Mouse (Mus musculus) neural tube, embryonic 10.5 days (tissue): ENCODE data around the gene Fam193b.
"Not testable (repeated sequence)": the region's sequence is repeated elsewhere in the genome, so short reads cannot be mapped to it uniquely, and the experiment has no call there.

ENCODE experiments used
- DNase-seq: peaks from one replicate; pipeline ENCODE4 v3.0.0-alpha.2; 2017; ENCODE audit warnings: low spot score; ENCODE audit errors: extremely low spot score

Fam193b gene

DNA sequence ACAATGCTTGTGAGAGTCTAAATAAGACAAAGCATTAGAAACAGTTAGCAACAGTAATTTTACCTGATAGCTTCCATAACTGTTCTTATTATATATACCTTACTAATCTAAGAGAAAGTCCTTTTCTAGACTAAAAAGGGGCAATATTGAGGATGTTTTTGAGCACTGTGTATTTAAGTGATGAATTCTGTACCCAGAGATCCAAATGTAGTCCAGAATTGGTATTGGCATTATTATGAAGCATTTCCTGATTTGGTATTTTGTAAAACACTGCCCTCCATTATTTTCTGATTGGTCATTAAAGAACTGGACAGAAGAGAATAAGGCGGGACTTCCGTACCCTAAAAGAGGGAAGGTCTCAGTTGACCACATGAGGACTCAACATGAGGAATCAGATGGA lies 2.5 kb upstream of the Fam193b start, which contains the start of gene Tmed9:
Gene Tmed9, plus strand, starts transcription at position 301 of the 400 bp plus-strand sequence.
- DNase-seq, result no peak

- DNase-seq, result no peak
These were observed 1.1 kb upstream of the Fam193b start for GRCm38 (mm10) chr13:55571977-55572376.

GRCm38 (mm10) chr13:55570286-55570973 lies 490 bp downstream of the Fam193b start:
- peak; percentile 52 for DNase-seq

DNA sequence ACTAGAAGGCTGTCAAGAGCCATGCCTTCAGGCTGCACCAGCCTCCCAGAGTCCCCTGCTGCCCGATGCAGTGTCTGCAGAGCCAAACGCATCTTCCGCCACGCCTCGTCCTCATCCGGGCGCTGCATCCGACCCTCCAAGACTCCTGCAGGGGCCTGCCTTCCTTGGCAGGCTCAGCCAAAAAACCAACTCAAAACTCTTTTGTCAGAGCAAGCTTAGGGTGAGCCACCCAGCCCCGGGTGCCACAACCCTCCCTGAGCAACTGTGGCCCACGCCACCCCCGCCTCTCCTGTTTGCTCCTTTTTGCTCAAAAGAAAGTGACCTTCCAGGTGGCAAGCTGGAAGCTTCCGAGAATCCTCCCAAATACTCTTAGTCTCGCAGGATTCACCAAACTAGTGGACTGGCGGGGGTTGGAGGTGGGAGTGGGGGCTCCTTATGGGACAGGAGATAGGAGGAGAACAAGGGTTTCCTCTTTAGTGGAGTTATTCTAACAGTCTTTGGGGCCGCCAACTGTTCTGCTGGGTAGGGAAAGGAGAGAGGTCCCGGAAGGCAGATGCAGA lies 1.1 kb downstream of the Fam193b start:
- DNase-seq, result peak; percentile 54

DNA sequence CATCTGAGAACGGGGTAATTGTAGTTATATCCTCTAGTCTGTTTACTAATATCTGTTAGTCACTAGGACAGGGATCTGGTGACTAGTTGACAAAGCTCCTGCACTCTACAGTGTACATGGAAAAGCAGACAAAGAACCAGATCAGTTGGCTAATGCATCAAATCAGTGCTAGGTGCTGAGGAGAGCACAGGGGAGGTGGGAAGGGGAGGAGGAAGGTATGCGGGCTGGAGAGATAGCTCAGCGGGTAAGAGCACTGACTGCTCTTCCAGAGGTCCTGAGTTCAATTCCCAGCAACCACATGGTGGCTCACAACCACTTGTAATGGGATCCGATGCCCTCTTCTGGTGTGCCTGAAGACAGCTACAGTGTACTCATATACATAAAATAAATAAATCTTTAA lies 2.4 kb downstream of the Fam193b start:
- DNase-seq, result not testable (repeated sequence)

DNA sequence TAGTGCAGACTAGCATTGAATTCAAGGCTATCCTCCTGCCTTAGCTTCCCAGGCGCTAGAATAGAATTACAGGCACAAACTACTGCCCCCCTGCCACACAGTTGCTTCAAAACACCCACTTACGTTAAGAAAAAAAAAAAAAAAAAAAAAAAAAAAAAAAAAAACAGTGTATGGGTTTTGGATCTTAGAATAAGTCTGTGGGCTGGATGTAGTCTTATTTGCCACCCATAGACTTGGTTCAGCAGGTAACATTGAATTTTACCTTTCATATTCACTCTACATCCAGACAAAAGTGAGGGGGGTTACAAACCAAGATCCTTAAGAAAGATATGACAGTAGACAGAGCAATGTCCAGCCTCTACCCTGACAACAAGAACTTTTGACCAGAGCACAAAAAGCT lies 3.0 kb downstream of the Fam193b start:
- DNase-seq, result no peak

DNA sequence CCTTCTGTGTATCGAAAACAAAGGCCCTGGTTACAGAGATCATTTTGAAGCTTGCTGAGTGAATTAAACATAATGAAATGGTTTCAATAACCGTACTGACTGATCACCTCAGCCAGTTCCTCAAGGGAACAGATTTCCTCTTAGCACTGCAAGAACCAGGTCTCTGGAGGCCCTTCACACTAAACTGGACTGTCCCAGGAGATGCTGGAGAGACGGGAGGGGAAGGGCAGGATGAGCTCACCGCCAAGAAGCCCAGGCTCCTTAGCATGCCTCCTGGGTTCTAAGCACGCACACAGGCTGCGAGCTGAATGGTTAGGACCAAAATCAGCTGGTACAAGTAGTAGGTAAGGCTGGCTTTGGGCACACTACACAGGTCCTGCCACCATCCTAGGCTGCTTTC lies 3.9 kb downstream of the Fam193b start:
- DNase-seq, result no peak

DNA sequence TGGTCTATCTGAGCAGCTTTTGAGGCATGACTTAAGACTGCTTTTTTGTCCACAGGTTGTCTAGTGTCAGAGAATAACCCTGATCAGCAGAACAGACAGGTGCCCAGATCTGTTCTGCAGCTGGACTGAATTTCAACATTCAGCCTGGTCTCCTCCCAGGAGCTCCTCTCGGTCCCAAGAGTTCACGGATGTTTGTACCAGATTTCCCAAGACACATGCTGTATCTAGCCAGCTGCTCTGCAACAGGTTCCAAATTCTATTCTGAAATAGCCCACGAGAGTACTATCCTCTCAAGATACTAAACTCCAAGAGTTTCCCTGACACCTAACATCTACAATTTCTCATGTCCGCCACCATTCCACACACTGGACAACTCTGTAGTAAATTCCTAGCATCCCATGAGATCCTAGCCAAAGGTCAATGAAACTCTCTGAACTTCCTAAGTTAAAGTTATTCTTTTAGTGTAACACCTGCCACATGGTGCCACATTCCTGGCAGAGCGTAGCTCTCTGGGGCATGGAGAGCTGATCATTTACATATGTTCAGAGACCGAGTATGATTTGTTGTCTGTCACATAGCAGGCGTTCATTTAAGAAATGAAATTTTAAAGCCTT lies 7.5 kb downstream of the Fam193b start:
- DNase-seq, result no peak

DNA sequence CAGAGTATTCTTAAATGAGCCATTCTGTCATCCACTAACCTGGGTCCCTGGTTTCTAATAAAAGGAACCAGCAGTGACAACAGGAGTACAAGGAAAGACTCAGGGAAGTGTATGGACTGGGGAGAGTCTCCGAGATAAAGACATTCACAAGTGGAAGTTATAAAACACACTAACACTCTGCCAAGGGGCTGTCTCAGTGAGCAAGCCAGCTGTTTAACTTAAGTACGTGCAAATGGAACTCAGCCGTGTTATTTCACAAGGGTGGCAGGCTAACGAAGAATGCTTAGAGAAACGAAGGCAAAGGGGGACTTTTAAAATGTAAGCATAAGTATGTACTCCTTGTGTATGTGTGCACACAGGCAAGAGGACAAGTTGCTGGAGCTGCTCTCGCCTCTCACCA lies 13.4 kb downstream of the Fam193b start:
- DNase-seq, result no peak

GRCm38 (mm10) chr13:55555921-55556320 lies 15.0 kb downstream of the Fam193b start:
- DNase-seq, result no peak

DNA sequence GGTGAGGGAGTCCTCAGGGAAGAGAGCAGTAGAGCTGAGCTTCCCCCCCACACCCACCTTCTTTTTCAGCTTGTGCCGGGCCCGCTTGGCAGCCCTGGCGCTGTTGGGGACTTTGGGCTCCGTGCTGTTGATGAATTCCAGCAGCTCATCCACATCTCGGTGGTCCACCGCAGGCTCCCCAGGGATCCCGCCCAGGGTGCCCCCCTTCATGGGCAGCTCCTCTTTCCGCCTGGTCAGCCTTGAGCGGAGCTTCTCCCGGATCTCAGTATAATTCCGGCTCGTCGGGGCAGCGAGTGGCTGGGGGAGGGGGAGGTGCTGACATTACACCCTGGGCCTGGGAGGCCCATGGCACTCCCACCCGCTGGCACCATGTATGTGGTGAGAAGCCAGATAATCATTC lies 21.9 kb downstream of the Fam193b start:
- no peak for DNase-seq

GRCm38 (mm10) chr13:55548426-55548825 lies 22.5 kb downstream of the Fam193b start:
- DNase-seq, result no peak

GRCm38 (mm10) chr13:55547916-55548315 lies 23.0 kb downstream of the Fam193b start:
- no peak for DNase-seq

GRCm38 (mm10) chr13:55544792-55545191 lies 26.1 kb downstream of the Fam193b start:
- DNase-seq, result no peak

- DNase-seq, result no peak
These were observed 27.5 kb downstream of the Fam193b start for GRCm38 (mm10) chr13:55543447-55543846.

GRCm38 (mm10) chr13:55542891-55543290 lies 28.0 kb downstream of the Fam193b start:
- no peak for DNase-seq

DNA sequence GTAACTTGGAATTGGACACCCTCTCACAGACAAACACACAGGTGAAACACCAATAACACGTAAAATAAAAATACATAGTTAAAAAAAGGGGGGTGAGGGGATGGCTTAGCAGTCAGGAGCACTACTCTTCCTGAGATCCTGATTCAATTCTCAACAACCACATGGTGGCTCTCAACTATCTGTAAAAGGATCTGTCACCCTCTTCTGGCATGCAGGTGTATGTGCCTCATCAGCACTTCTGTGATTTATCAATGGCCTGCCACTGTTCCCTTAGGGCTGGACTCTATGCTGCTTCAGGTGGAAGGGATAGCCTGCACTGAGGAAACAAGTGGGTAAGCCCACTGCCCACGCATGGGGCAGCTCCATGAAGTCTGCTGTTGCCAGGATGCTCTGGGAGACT lies 30.0 kb downstream of the Fam193b start:
- DNase-seq, result no peak

- peak; percentile 98 for DNase-seq
These were observed 34.4 kb downstream of the Fam193b start, which contains the start of gene Ddx41 for GRCm38 (mm10) chr13:55536194-55537175. Gene Ddx41, minus strand, starts transcription at chr13:55536658.

DNA sequence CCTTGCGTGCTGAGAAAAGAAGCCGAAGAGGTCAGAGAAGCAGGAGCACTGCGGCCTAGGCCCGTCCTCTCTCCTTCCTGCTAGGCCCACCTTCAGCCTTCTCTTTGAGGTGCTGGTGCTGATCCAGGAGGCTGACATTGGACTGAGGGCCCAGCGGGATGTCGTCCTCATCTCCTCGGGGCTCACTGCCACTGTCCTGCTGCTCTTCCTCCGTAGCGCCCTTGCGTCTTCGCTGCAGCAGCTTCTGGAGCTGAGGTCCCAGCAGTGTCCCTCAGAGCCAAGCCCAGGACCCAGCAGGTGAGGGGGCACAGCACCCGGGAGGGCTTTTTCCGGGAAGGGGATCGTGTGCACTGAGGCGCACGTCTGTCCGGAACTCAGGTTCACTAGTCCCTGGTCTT lies 35.1 kb downstream of the Fam193b start:
- no peak for DNase-seq

GRCm38 (mm10) chr13:55535191-55535590 lies 35.7 kb downstream of the Fam193b start:
- DNase-seq, result no peak

- no peak for DNase-seq
These were observed 41.6 kb downstream of the Fam193b start, which contains the start of gene Dok3 for GRCm38 (mm10) chr13:55529198-55529915. Gene Dok3, minus strand, starts transcription at chr13:55529296.
